Mouse (Mus musculus) cerebellum, adult (tissue): ENCODE measurements around the gene Olfr314.
"Not testable (repeated sequence)": the region's sequence is repeated elsewhere in the genome, so short reads cannot be mapped to it uniquely, and the experiment has no call there.

Experiments used
- ATAC-seq: cut with Nextera tagmentation; 2 replicates; pipeline ENCODE4 v1.9.2; 2017; ENCODE audit warnings: mild to moderate bottlenecking, moderate library complexity, mixed read lengths; ENCODE audit not compliant: insufficient number of reproducible peaks, low FRiP score, low TSS enrichment

Olfr314 gene

GRCm38 (mm10) chr11:58828937-58829336 lies 46.2 kb downstream of the Olfr314 start, which contains the start of gene Olfr312:
TSS of gene Olfr312 (plus strand) at chr11:58829237.
- ATAC-seq, result not testable (repeated sequence)

- no peak for ATAC-seq
Observed at GRCm38 (mm10) chr11:58829764-58830163, 47.0 kb downstream of the Olfr314 start.

GRCm38 (mm10) chr11:58832541-58832940 lies 49.8 kb downstream of the Olfr314 start:
- ATAC-seq, result not testable (repeated sequence)
